Mouse (Mus musculus) bone marrow, adult 2 months (tissue): ENCODE data around the gene Gm20878. TPM values are rescaled to one million over a fixed set of nuclear protein-coding genes. Genes with fewer than 3 reads are reported as not detected.
"Not testable (repeated sequence)": the region's sequence is repeated elsewhere in the genome, so short reads cannot be mapped to it uniquely, and the experiment has no call there.

Source experiments
- H3K27ac ChIP-seq: fragments of 200-500 bp; 2 replicates; pipeline ENCODE4 v1.5.1; 2012; ENCODE audit warnings: low read depth, mild to moderate bottlenecking, control low read depth, inconsistent platforms, low read length; ENCODE audit not compliant: control insufficient read depth, poor library complexity, insufficient read depth
- H3K4me1 ChIP-seq: fragments of 200-500 bp; 2 replicates; pipeline ENCODE4 v1.6.1; 2011; ENCODE audit warnings: low read length; ENCODE audit not compliant: control insufficient read depth, insufficient read depth
- H3K4me3 ChIP-seq: fragments of 200-500 bp; replicated peaks from 2 replicates; pipeline ENCODE3; 2011; ENCODE audit warnings: mild to moderate bottlenecking, low read depth, low read length, control low read depth; ENCODE audit not compliant: control insufficient read depth
- WGBS: fragments of 180-500 bp; shearing (Covaris S2); methylation state at CpG from one replicate; pipeline ENCODE4 v1.1.7; 2018; 5-methylcytosine and 5-hydroxymethylcytosine counted together
- polyA plus RNA-seq: library from polyadenylated mRNA; stranded (reverse); fragments of >200 nt; gene quantifications from 2 replicates; pipeline ENCODE4 v1.2.4, GENCODE M21; 2011; ENCODE audit warnings: low replicate concordance; ENCODE audit not compliant: missing spikeins, insufficient read depth, insufficient read length

The Gm20878 gene
- 3.8 and 6.1 TPM in 2 replicates for polyA plus RNA-seq

GRCm38 (mm10) chr4:41941272-41941671 lies at the start of gene Gm20878:
Gene Gm20878, plus strand, starts transcription at chr4:41941572.
- not testable (repeated sequence) for H3K4me1 ChIP-seq, H3K4me3 ChIP-seq, H3K27ac ChIP-seq
- WGBS = no CpG with 5 or more reads among the region's 8 CpGs

GRCm38 (mm10) chr4:41903310-41903709 lies 38.1 kb upstream of the Gm20878 start, which contains the start of gene Gm21541:
Gene Gm21541, plus strand, starts transcription at chr4:41903610.
- H3K4me1 ChIP-seq, H3K4me3 ChIP-seq, H3K27ac ChIP-seq: not testable (repeated sequence)
- no CpG with 5 or more reads among the region's 5 CpGs for WGBS

DNA sequence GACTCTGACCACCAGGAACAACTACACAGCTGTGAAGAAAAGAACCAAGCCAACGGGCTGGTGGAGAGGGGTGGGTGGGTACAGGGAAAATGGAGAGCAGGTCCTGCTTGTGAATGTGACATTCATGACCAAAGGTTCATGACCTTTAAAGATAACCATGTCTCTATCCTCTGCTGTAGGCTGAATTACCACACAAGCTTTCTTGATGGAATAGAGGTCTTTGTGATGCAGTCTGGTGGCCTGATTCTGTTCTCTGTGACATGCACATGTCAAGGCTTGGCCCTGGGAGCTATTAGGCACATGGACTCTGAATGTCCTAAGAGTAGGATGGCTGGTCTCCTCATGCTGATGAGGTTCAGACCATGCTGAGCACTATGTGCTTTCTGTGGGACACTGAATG lies 24.4 kb downstream of the Gm20878 start, which contains the start of gene Fam205a4:
Fam205a4 (plus strand) TSS at position 301 of the 400 bp plus-strand sequence.
- not testable (repeated sequence) for H3K4me1 ChIP-seq, H3K27ac ChIP-seq
- no CpG with 5 or more reads among the region's 1 CpGs for WGBS

More for the DNA sequence above, 24.4 kb downstream of the Gm20878 start, which contains the start of gene Fam205a4:
- not testable (repeated sequence) for H3K4me3 ChIP-seq

Other genes starting within 250 kb of the Gm20878 start
- gene Cntfr, start 244.5 kb upstream of the Gm20878 start, polyA plus RNA-seq = not detected in 2 replicates
- 77.3 and 83.6 TPM in 2 replicates for gene Il11ra1, start 241.6 kb upstream of the Gm20878 start, polyA plus RNA-seq
- gene Rpp25l, start 228.0 kb upstream of the Gm20878 start, polyA plus RNA-seq = 30.1 and 37.2 TPM in 2 replicates
- 24.0 and 48.2 TPM in 2 replicates for gene Dctn3, start 218.4 kb upstream of the Gm20878 start, polyA plus RNA-seq
- gene Arid3c, start 210.4 kb upstream of the Gm20878 start, polyA plus RNA-seq = not detected in 2 replicates
- gene Galt, start 186.3 kb upstream of the Gm20878 start, polyA plus RNA-seq = 12.3 and 26.9 TPM in 2 replicates
- gene Sigmar1, start 185.4 kb upstream of the Gm20878 start, polyA plus RNA-seq = 6.0 and 13.4 TPM in 2 replicates
- 6.2 and 28.8 TPM in 2 replicates for gene Ccl27a, start 167.3 kb upstream of the Gm20878 start, polyA plus RNA-seq
- not detected in 2 replicates for gene Gm21541, start 38.0 kb upstream of the Gm20878 start, polyA plus RNA-seq
- gene Fam205a4, start 24.5 kb downstream of the Gm20878 start, polyA plus RNA-seq = 0.45 TPM in 1 of 2 replicates, not detected in the other
- not detected in 2 replicates for gene Gm21093, start 93.2 kb downstream of the Gm20878 start, polyA plus RNA-seq
- not detected in 2 replicates for gene Gm3893, start 149.6 kb downstream of the Gm20878 start, polyA plus RNA-seq
- gene Gm13304, start 173.2 kb downstream of the Gm20878 start, polyA plus RNA-seq = not detected in 2 replicates
- gene Gm13306, start 211.9 kb downstream of the Gm20878 start, polyA plus RNA-seq = not detected in 2 replicates
- 1.2 TPM in 1 of 2 replicates, not detected in the other for gene Gm13305, start 227.0 kb downstream of the Gm20878 start, polyA plus RNA-seq